Mouse (Mus musculus) hindbrain, embryonic 12.5 days (tissue): Measurements from ENCODE around the gene Rnf113a1. TPM values are rescaled to one million over a fixed set of nuclear protein-coding genes. Genes with fewer than 3 reads are reported as not detected.
"Not testable (repeated sequence)": the region's sequence is repeated elsewhere in the genome, so short reads cannot be mapped to it uniquely, and the experiment has no call there.

Experiments
- ATAC-seq: fragments of 200-750 bp; cut with Nextera tagmentation; 2 replicates; pipeline ENCODE4 v1.8.0; 2017; ENCODE audit warnings: moderate TSS enrichment; ENCODE audit not compliant: low FRiP score
- H3K27ac ChIP-seq: fragments of 300-500 bp; sonication (generic); 2 replicates; pipeline ENCODE4 v1.5.1; 2016; ENCODE audit warnings: mild to moderate bottlenecking
- H3K27me3 ChIP-seq: fragments of 300-500 bp; sonication (generic); 2 replicates; pipeline ENCODE4 v1.6.1; 2016; ENCODE audit warnings: mild to moderate bottlenecking
- H3K36me3 ChIP-seq: fragments of 300-500 bp; sonication (generic); 2 replicates; pipeline ENCODE4 v1.6.1; 2016; ENCODE audit warnings: mild to moderate bottlenecking
- H3K4me1 ChIP-seq: fragments of 300-500 bp; sonication (generic); 2 replicates; pipeline ENCODE4 v1.6.1; 2016
- H3K4me2 ChIP-seq: fragments of 300-500 bp; sonication (generic); replicated peaks from 2 replicates; pipeline ENCODE4 v1.6.1; 2016; ENCODE audit warnings: mild to moderate bottlenecking
- H3K4me3 ChIP-seq: fragments of 300-500 bp; sonication (generic); 2 replicates; pipeline ENCODE4 v1.5.1; 2016; ENCODE audit warnings: mild to moderate bottlenecking
- H3K9ac ChIP-seq: fragments of 300-500 bp; sonication (generic); 2 replicates; pipeline ENCODE4 v1.6.1; 2016; ENCODE audit warnings: mild to moderate bottlenecking, moderate library complexity
- H3K9me3 ChIP-seq: fragments of 300-500 bp; sonication (generic); replicated peaks from 2 replicates; pipeline ENCODE4 v1.6.1; 2016; ENCODE audit warnings: mild to moderate bottlenecking
- WGBS: fragments of 180-500 bp; shearing (Covaris S2); methylation state at CpG from one replicate; pipeline ENCODE4 v1.1.7; 2016; 5-methylcytosine and 5-hydroxymethylcytosine counted together
- polyA plus RNA-seq: library from polyadenylated mRNA; unstranded; fragments of >200 nt; fragmentation: Nextera tagmentation; extraction: Ambion mirVana; gene quantifications from 2 replicates; pipeline ENCODE4 v1.2.1, GENCODE M21; 2016

Gene Rnf113a1
- 16.0 and 19.3 TPM in 2 replicates for polyA plus RNA-seq

- peak within 1 kb of the TSS; percentile 75 for H3K27ac ChIP-seq
- ATAC-seq, result peak; percentile 91
- peak within 1 kb of the TSS; percentile 62 for H3K9ac ChIP-seq
- H3K36me3 ChIP-seq, result peaks cover 4% of the 10 kb centered on the region; the same call in 1 of the 2 replicates
- H3K4me1 ChIP-seq, result peaks cover 5% of the 10 kb centered on the region; the same call in 1 of the 2 replicates
- 21% methylated on average over 63 of the region's 63 CpGs for WGBS
- no peaks in the 10 kb centered on the region for H3K9me3 ChIP-seq
- peak within 1 kb of the TSS; percentile 51 for H3K4me2 ChIP-seq
- no peaks in the 10 kb centered on the region for H3K27me3 ChIP-seq
- peak within 1 kb of the TSS; percentile 53 for H3K4me3 ChIP-seq
These were observed at the start of gene Rnf113a1, which contains the start of gene Ndufa1 for GRCm38 (mm10) chrX:37191105-37191743. Gene Rnf113a1 (plus strand): TSS chrX:37191245. Gene Ndufa1 (minus strand): TSS chrX:37191163.

- 90% methylated on average over 3 of the region's 3 CpGs for WGBS
These were observed 49.3 kb upstream of the Rnf113a1 start for GRCm38 (mm10) chrX:37141732-37142131.

GRCm38 (mm10) chrX:37144498-37144897, 46.5 kb upstream of the Rnf113a1 start:
- H3K27me3 ChIP-seq, H3K4me1 ChIP-seq, H3K36me3 ChIP-seq, H3K4me2 ChIP-seq, H3K9me3 ChIP-seq, H3K4me3 ChIP-seq, ATAC-seq, H3K9ac ChIP-seq, H3K27ac ChIP-seq: not testable (repeated sequence)
- 66% methylated on average over 2 of the region's 4 CpGs for WGBS

More at GRCm38 (mm10) chrX:37141732-37142131, 49.3 kb upstream of the Rnf113a1 start:
- Histone ChIP-seq H3K9ac (no peak overlapping the region), H3K4me3 (no peak overlapping the region), H3K4me2 (no peak overlapping the region), H3K27ac (no peak overlapping the region), H3K27me3 (no peaks in the 10 kb centered on the region), H3K9me3 (no peaks in the 10 kb centered on the region), H3K4me1 (no peaks in the 10 kb centered on the region), H3K36me3 (peaks cover 13% of the 10 kb centered on the region)
- ATAC-seq, result no peak

- no peaks in the 10 kb centered on the region for H3K36me3 ChIP-seq
- 94% methylated on average over 2 of the region's 2 CpGs for WGBS
- H3K27me3 ChIP-seq, result no peaks in the 10 kb centered on the region
- no peak overlapping the region for H3K27ac ChIP-seq
- no peaks in the 10 kb centered on the region for H3K4me1 ChIP-seq
- H3K4me2 ChIP-seq, result no peak overlapping the region
- no peak overlapping the region for H3K4me3 ChIP-seq
- H3K9ac ChIP-seq, result no peak overlapping the region
- no peak for ATAC-seq
- H3K9me3 ChIP-seq, result no peaks in the 10 kb centered on the region
These were observed 46.1 kb upstream of the Rnf113a1 start for GRCm38 (mm10) chrX:37144954-37145353.

GRCm38 (mm10) chrX:37157839-37158238, 33.2 kb upstream of the Rnf113a1 start:
- Histone ChIP-seq H3K9me3 (no peaks in the 10 kb centered on the region), H3K4me3 (no peak overlapping the region), H3K4me2 (no peak overlapping the region), H3K27me3 (no peaks in the 10 kb centered on the region), H3K36me3 (peaks cover 3% of the 10 kb centered on the region; the same call in 1 of the 2 replicates), H3K9ac (no peak overlapping the region), H3K4me1 (no peaks in the 10 kb centered on the region), H3K27ac (no peak overlapping the region)
- 53% methylated on average over 4 of the region's 4 CpGs for WGBS
- no peak for ATAC-seq

- 77% methylated on average over 10 of the region's 10 CpGs for WGBS
- no peak for ATAC-seq
- Histone ChIP-seq H3K4me3 (no peak overlapping the region), H3K9me3 (no peaks in the 10 kb centered on the region), H3K36me3 (no peaks in the 10 kb centered on the region), H3K4me1 (no peaks in the 10 kb centered on the region), H3K27me3 (peaks cover 4% of the 10 kb centered on the region; the same call in 1 of the 2 replicates), H3K4me2 (no peak overlapping the region), H3K9ac (no peak overlapping the region), H3K27ac (no peak overlapping the region)
These were observed 29.9 kb upstream of the Rnf113a1 start for GRCm38 (mm10) chrX:37161169-37161568.

- H3K4me1 ChIP-seq, result no peaks in the 10 kb centered on the region
- H3K27me3 ChIP-seq, result peaks cover 4% of the 10 kb centered on the region; the same call in 1 of the 2 replicates
- WGBS, result 75% methylated on average over 18 of the region's 18 CpGs
- no peaks in the 10 kb centered on the region for H3K9me3 ChIP-seq
- ATAC-seq, result no peak
- no peak overlapping the region for H3K4me2 ChIP-seq
- no peak overlapping the region for H3K4me3 ChIP-seq
- H3K27ac ChIP-seq, result no peak overlapping the region
- no peak overlapping the region for H3K9ac ChIP-seq
- H3K36me3 ChIP-seq, result no peaks in the 10 kb centered on the region
These were observed 27.9 kb upstream of the Rnf113a1 start for GRCm38 (mm10) chrX:37163115-37163514.

- Histone ChIP-seq H3K4me3 (no peak overlapping the region), H3K27me3 (peaks cover 4% of the 10 kb centered on the region; the same call in 1 of the 2 replicates), H3K36me3 (no peaks in the 10 kb centered on the region), H3K9ac (no peak overlapping the region), H3K4me1 (no peaks in the 10 kb centered on the region), H3K27ac (no peak overlapping the region), H3K4me2 (no peak overlapping the region), H3K9me3 (no peaks in the 10 kb centered on the region)
- 40% methylated on average over 3 of the region's 3 CpGs for WGBS
- ATAC-seq, result no peak
These were observed 24.0 kb upstream of the Rnf113a1 start for GRCm38 (mm10) chrX:37167085-37167484.

GRCm38 (mm10) chrX:37168742-37169141, 22.3 kb upstream of the Rnf113a1 start, which contains the start of gene Akap14:
Gene Akap14 (minus strand): TSS chrX:37168842.
- Histone ChIP-seq H3K9ac (no peak within 1 kb of the TSS), H3K4me3 (no peak within 1 kb of the TSS), H3K4me2 (no peak within 1 kb of the TSS), H3K36me3 (no peaks in the 10 kb centered on the region), H3K27ac (no peak within 1 kb of the TSS), H3K27me3 (no peaks in the 10 kb centered on the region), H3K9me3 (no peaks in the 10 kb centered on the region), H3K4me1 (no peaks in the 10 kb centered on the region)
- no peak for ATAC-seq
- 50% methylated on average over 5 of the region's 5 CpGs for WGBS

GRCm38 (mm10) chrX:37184401-37184800, 6.6 kb upstream of the Rnf113a1 start:
- not testable (repeated sequence) for H3K9ac ChIP-seq, H3K4me1 ChIP-seq, H3K27ac ChIP-seq, ATAC-seq, H3K4me3 ChIP-seq, H3K4me2 ChIP-seq, H3K27me3 ChIP-seq, H3K36me3 ChIP-seq, H3K9me3 ChIP-seq
- 69% methylated on average over 6 of the region's 8 CpGs for WGBS

GRCm38 (mm10) chrX:37190755-37191104, 315 bp upstream of the Rnf113a1 start:
- H3K36me3 ChIP-seq, result peaks cover 4% of the 10 kb centered on the region; the same call in 1 of the 2 replicates
- H3K4me1 ChIP-seq, result peaks cover 5% of the 10 kb centered on the region; the same call in 1 of the 2 replicates
- H3K27me3 ChIP-seq, result no peaks in the 10 kb centered on the region
- no peaks in the 10 kb centered on the region for H3K9me3 ChIP-seq
- H3K9ac ChIP-seq, result peak overlapping the region; percentile 49
- H3K4me2 ChIP-seq, result peak overlapping the region; percentile 51
- peak overlapping the region; percentile 53 for H3K4me3 ChIP-seq
- WGBS, result 27% methylated on average over 20 of the region's 20 CpGs
- ATAC-seq, result no peak; the same call in 1 of the 2 replicates
- peak overlapping the region; percentile 75; the same call in 1 of the 2 replicates for H3K27ac ChIP-seq

GRCm38 (mm10) chrX:37191744-37192379, 817 bp downstream of the Rnf113a1 start:
- no peaks in the 10 kb centered on the region for H3K9me3 ChIP-seq
- peaks cover 3% of the 10 kb centered on the region; the same call in 1 of the 2 replicates for H3K36me3 ChIP-seq
- 33% methylated on average over 28 of the region's 28 CpGs for WGBS
- peak; percentile 46 for ATAC-seq
- peak overlapping the region; percentile 53 for H3K4me3 ChIP-seq
- peak overlapping the region; percentile 75 for H3K27ac ChIP-seq
- H3K27me3 ChIP-seq, result no peaks in the 10 kb centered on the region
- H3K9ac ChIP-seq, result peak overlapping the region; percentile 62
- peaks cover 5% of the 10 kb centered on the region; the same call in 1 of the 2 replicates for H3K4me1 ChIP-seq
- peak overlapping the region; percentile 51 for H3K4me2 ChIP-seq
